Mouse (Mus musculus) embryonic facial prominence, embryonic 15.5 days (tissue): ENCODE data around the gene Shroom1. TPM values are rescaled to one million over a fixed set of nuclear protein-coding genes. Genes with fewer than 3 reads are reported as not detected.
"Not testable (repeated sequence)": the region's sequence is repeated elsewhere in the genome, so short reads cannot be mapped to it uniquely, and the experiment has no call there.

Experiments used
- ATAC-seq: fragments of 200-750 bp; cut with Nextera tagmentation; 2 replicates; pipeline ENCODE4 v1.8.0; 2017; ENCODE audit warnings: low read depth, moderate TSS enrichment; ENCODE audit not compliant: insufficient number of reproducible peaks, low FRiP score, low TSS enrichment
- H3K27ac ChIP-seq: fragments of 300-500 bp; sonication (generic); replicated peaks from 2 replicates; pipeline ENCODE4 v1.5.1; 2015; ENCODE audit warnings: mild to moderate bottlenecking, inconsistent platforms
- H3K27me3 ChIP-seq: fragments of 300-500 bp; sonication (generic); 2 replicates; pipeline ENCODE4 v1.6.1; 2015; ENCODE audit warnings: inconsistent platforms
- H3K36me3 ChIP-seq: fragments of 300-500 bp; sonication (generic); 2 replicates; pipeline ENCODE4 v1.6.1; 2015; ENCODE audit warnings: mild to moderate bottlenecking, inconsistent platforms
- H3K4me1 ChIP-seq: fragments of 300-500 bp; sonication (generic); 2 replicates; pipeline ENCODE4 v1.6.1; 2015; ENCODE audit warnings: inconsistent platforms
- H3K4me2 ChIP-seq: fragments of 300-500 bp; sonication (generic); replicated peaks from 2 replicates; pipeline ENCODE4 v1.6.1; 2015; ENCODE audit warnings: mild to moderate bottlenecking, inconsistent platforms
- H3K4me3 ChIP-seq: fragments of 300-500 bp; sonication (generic); replicated peaks from 2 replicates; pipeline ENCODE4 v1.5.1; 2015; ENCODE audit warnings: mild to moderate bottlenecking, inconsistent platforms
- H3K9ac ChIP-seq: fragments of 300-500 bp; sonication (generic); 2 replicates; pipeline ENCODE4 v1.6.1; 2015; ENCODE audit warnings: inconsistent platforms
- H3K9me3 ChIP-seq: fragments of 300-500 bp; sonication (generic); replicated peaks from 2 replicates; pipeline ENCODE4 v1.6.1; 2016; ENCODE audit warnings: inconsistent platforms
- WGBS: fragments of 180-500 bp; shearing (Covaris S2); methylation state at CpG from one replicate; pipeline ENCODE4 v1.1.7; 2015; 5-methylcytosine and 5-hydroxymethylcytosine counted together
- polyA plus RNA-seq: library from polyadenylated mRNA; unstranded; fragments of >200 nt; fragmentation: Nextera tagmentation; extraction: Ambion mirVana; gene quantifications from 2 replicates; pipeline ENCODE4 v1.2.1, GENCODE M21; 2015

Gene Shroom1
- polyA plus RNA-seq: 3.4 and 3.7 TPM in 2 replicates

DNA sequence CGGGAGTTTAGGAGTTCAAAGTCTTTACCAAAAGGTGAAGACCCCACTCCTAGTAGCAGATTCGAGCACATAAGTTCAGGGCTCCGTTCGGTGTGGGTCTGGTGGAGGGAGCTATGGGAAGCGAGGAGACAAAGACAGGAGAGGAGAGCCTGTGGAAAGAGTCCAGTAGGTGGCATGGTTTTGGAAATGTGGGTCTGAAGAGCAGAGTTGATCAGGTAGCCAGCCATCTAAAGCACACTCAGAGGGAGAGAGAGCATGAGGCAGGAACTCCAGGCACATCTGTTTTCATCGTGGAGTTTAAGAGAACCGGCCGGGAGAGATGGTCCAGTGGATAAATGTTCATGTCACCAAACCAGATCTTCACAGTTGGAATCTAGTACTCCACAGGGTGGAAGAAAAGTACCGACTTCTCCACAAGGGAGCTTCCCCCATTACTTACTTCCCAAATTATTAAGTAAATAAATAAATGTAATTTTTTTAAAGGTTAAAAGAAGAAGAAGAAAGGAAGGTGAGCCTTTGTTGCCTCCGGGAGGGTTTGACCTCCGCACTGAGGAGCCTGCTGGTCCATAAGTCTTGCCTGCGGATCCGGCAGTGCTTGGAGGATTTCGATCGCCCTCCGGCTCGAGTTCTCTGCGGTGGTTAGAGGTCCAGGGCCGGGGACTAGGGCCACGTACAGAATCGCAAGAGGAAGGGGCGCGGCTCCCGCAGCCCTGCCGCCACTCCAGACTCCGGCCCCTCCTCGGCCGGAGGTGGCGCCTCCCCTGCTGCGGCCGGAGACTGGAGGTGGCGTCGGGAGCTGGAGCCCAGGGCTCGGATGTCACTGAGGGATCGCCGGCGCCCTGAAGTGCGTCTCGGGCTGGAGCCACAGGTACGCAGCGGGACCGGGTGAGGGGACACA is at the start of gene Shroom1, which contains the start of gene Gm10447:
Shroom1 (plus strand) TSS at position 732 of the 898 bp plus-strand sequence.
Gm10447 (minus strand) TSS at position 637 of the 898 bp plus-strand sequence.
- H3K4me2 ChIP-seq: peak within 1 kb of the TSS; percentile 94
- no peaks in the 10 kb centered on the region for H3K9me3 ChIP-seq
- peak within 1 kb of the TSS; percentile 48 for H3K9ac ChIP-seq
- H3K36me3 ChIP-seq: no peaks in the 10 kb centered on the region
- H3K4me3 ChIP-seq: peak within 1 kb of the TSS; percentile 58
- H3K4me1 ChIP-seq: 0 out of 2 replicates have a peak, but pooled peaks cover 8% of the 10 kb centered on the region
- 2% methylated on average over 42 of the region's 42 CpGs for WGBS
- ATAC-seq: peak; percentile 86
- 0 out of 2 replicates have a peak within 1 kb of the TSS, but pooled peaks have one; percentile 31 for H3K27ac ChIP-seq
- peaks cover 22% of the 10 kb centered on the region for H3K27me3 ChIP-seq

DNA sequence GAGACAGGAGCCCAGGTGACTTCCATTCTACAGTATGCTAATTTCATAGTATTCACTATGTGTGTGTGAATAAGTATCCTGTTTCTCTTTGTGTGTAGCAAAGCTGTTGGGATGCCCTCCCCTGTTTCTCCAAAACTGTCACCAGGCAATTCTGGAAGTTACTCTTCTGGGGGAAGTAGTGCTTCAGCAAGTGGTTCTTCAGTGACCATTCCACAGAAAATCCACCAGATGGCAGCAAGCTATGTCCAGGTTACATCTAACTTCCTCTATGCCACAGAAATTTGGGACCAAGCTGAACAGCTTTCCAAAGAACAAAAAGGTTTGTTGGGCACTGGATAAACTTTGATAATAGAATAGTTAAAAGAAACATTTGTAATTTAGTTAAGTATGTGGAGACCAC is 45.3 kb upstream of the Shroom1 start:
- Histone ChIP-seq H3K27ac (no peak overlapping the region), H3K4me3 (no peak overlapping the region), H3K36me3 (peaks cover 87% of the 10 kb centered on the region), H3K9ac (no peak overlapping the region), H3K9me3 (no peaks in the 10 kb centered on the region), H3K4me1 (no peaks in the 10 kb centered on the region), H3K4me2 (no peak overlapping the region), H3K27me3 (no peaks in the 10 kb centered on the region)
- no peak for ATAC-seq

DNA sequence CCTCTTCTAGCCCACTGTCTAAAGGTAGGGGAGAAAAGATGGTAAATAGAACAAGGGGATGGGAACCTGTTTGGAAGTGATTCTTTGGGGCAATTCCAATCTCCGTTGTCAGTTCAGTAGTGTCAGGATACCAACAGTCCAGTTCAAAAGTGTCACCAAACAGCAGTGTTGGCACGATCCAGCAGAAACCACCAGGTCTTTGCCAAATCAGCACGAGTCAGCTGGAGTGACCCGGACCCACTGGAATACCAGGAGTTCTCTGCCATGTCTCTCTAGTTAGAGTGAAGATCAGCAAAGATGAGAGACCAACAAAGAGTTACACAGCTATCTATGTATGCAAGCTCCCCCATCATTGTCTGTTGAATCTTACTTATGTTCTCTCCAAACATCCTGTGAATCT is 43.1 kb upstream of the Shroom1 start:
- H3K4me2 ChIP-seq: no peak overlapping the region
- H3K4me1 ChIP-seq: no peaks in the 10 kb centered on the region
- WGBS: 94% methylated on average over 4 of the region's 4 CpGs
- H3K27ac ChIP-seq: no peak overlapping the region
- H3K4me3 ChIP-seq: no peak overlapping the region
- no peak for ATAC-seq
- no peaks in the 10 kb centered on the region for H3K9me3 ChIP-seq
- no peaks in the 10 kb centered on the region for H3K27me3 ChIP-seq
- no peak overlapping the region for H3K9ac ChIP-seq
- peaks cover 91% of the 10 kb centered on the region for H3K36me3 ChIP-seq

DNA sequence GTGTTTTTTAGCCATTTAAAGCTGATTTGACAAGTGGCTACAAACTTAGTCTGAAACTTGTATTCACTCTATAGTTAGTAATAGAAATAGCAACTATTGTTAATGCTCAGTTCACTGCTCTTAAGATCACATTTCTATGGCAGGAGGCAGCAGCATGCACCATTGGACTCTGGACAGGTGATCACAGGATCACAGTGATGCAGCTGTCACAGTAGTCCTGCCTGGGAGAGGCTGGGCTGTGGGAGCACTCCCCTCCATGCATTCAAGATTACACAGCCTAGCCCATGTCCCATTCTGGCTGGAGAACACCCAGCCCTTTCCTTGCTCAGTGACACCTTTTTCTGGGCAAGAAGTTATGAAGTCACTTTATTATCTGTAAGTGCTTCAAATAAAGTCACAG is 39.0 kb upstream of the Shroom1 start:
- Histone ChIP-seq H3K27ac (no peak overlapping the region), H3K36me3 (peaks cover 70% of the 10 kb centered on the region)

DNA sequence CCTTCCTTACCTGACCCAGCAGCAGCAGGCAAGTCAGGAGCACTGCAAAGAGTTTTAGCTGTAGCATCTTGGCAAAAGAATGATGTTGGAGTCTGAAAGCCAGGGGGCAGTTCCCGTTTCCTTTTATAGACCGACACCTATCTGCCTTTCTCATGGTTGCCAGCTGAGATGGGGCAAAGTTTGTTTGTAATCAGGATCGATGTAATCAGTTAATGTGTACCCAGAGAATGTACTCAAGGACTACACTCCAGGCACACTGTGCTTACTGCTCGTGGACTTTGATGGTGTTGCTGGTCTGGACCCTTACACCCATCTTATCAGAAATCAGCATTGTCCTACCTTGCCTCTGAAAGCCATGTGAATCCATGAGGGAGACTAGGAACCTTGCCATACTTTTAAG is 34.0 kb upstream of the Shroom1 start, which contains the start of gene Leap2:
Leap2 (minus strand) TSS at position 135 of the 400 bp plus-strand sequence.
- 90% methylated on average over 4 of the region's 4 CpGs for WGBS
- no peak within 1 kb of the TSS for H3K27ac ChIP-seq
- no peaks in the 10 kb centered on the region for H3K27me3 ChIP-seq
- H3K9ac ChIP-seq: no peak within 1 kb of the TSS
- H3K4me2 ChIP-seq: no peak within 1 kb of the TSS
- no peak for ATAC-seq
- H3K4me1 ChIP-seq: no peaks in the 10 kb centered on the region
- H3K9me3 ChIP-seq: no peaks in the 10 kb centered on the region
- H3K4me3 ChIP-seq: no peak within 1 kb of the TSS
- H3K36me3 ChIP-seq: peaks cover 30% of the 10 kb centered on the region

More for the DNA sequence above, 39.0 kb upstream of the Shroom1 start:
- H3K9me3 ChIP-seq: no peaks in the 10 kb centered on the region
- no peak overlapping the region for H3K4me2 ChIP-seq
- H3K27me3 ChIP-seq: no peaks in the 10 kb centered on the region
- no peak overlapping the region for H3K9ac ChIP-seq
- no peak for ATAC-seq
- H3K4me3 ChIP-seq: no peak overlapping the region
- H3K4me1 ChIP-seq: no peaks in the 10 kb centered on the region

DNA sequence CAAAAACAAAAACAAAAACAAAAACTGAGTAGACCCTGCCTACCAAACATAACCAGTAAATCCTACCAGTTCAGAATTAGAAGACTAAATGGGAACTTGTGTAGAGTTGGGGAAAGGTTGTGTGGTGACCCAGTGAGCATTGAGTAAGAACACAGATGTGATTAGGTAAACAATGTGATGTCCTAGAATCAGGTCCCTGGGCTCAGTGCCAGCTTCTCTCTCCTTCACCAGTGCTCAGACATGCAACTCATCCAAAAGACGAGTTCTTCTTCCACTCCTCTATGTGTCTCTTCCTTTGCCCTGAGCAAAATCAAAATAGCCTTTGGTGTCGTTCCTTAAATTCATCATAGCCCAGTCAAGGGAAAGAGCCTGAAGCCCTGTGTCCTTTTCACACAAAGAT is 32.2 kb upstream of the Shroom1 start:
- Histone ChIP-seq H3K4me2 (no peak overlapping the region), H3K27me3 (no peaks in the 10 kb centered on the region), H3K9ac (no peak overlapping the region), H3K9me3 (no peaks in the 10 kb centered on the region), H3K36me3 (peaks cover 24% of the 10 kb centered on the region), H3K4me3 (no peak overlapping the region), H3K4me1 (peaks cover 7% of the 10 kb centered on the region), H3K27ac (no peak overlapping the region; the same call in 1 of the 2 replicates)
- ATAC-seq: no peak
- 62% methylated on average over 2 of the region's 2 CpGs for WGBS

DNA sequence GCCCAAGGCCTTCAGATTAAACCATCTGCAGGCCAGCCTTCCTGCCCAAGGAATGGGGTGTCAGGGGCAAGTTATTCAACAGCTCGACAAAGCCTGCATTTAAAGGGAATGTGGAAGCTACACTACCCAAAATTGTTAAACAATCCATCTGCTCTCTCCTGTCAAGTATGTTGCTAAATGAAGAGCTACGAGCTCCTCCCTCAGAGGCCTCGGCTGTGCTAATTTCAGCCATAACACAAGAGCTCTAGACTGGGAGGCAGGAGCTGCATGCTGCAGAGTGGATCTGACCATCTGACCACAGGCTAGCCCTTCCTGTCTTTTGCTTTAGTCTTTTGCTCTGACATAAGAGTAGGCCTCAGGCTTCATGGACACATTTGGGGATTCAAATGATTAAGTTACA is 31.8 kb upstream of the Shroom1 start:
- Histone ChIP-seq H3K4me2 (no peak overlapping the region), H3K27me3 (no peaks in the 10 kb centered on the region), H3K27ac (no peak overlapping the region), H3K4me1 (peaks cover 11% of the 10 kb centered on the region), H3K9me3 (no peaks in the 10 kb centered on the region), H3K9ac (no peak overlapping the region), H3K4me3 (no peak overlapping the region), H3K36me3 (peaks cover 19% of the 10 kb centered on the region)
- WGBS: 61% methylated on average over 3 of the region's 3 CpGs
- no peak for ATAC-seq

DNA sequence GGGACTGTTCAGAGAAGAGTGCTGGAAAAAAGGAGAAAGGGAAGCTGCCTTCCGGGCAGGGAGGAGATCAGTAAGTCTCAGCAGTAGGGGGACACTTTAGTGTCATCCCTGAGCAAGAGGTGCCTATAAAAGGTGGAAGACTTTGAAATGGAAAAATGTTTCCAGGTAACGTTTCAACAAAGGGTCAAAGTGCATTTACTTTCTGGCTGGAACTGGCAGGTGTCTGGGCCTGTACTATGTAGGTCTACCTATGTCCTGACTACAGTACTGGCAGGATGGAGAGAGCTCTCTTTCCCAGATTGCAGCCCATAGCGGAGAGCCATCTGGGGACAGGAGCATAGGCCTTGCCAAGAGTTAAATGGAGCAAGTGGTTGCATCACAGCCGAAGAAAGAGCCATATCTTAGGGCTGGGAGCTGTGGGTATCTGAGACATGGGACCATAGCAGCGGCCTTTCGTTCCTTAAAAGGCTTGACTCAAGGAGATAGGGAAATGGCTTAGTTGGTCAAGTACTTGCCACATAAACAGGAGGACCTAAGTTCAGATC is 31.2 kb upstream of the Shroom1 start:
- Histone ChIP-seq H3K27me3 (no peaks in the 10 kb centered on the region), H3K9ac (no peak overlapping the region), H3K36me3 (peaks cover 18% of the 10 kb centered on the region), H3K4me3 (no peak overlapping the region), H3K4me2 (no peak overlapping the region), H3K9me3 (no peaks in the 10 kb centered on the region), H3K27ac (no peak overlapping the region), H3K4me1 (peaks cover 11% of the 10 kb centered on the region)
- ATAC-seq: no peak
- 86% methylated on average over 6 of the region's 6 CpGs for WGBS

DNA sequence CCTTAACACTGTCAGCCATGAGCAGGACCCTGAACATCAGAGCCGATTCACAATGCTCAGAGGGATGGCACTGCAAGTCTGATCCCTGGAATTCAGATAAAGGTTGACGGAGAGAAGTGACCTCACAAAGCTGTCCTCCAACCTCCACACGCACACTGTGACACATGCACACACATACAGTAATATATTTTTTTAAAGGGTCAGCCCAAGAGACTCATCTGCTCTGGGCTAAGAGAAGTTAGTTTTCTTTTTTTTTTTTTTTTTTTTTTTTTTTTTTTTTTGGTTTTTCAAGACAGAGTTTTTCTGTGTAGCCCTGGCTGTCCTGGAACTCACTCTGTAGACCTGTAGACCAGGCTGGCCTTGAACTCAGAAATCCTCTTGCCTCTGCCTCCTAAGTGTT is 30.1 kb upstream of the Shroom1 start:
- 91% methylated on average over 3 of the region's 3 CpGs for WGBS
- not testable (repeated sequence) for H3K27me3 ChIP-seq, H3K9ac ChIP-seq, ATAC-seq, H3K4me2 ChIP-seq, H3K4me3 ChIP-seq, H3K9me3 ChIP-seq, H3K27ac ChIP-seq
- H3K4me1 ChIP-seq: peaks cover 16% of the 10 kb centered on the region
- H3K36me3 ChIP-seq: peaks cover 14% of the 10 kb centered on the region

DNA sequence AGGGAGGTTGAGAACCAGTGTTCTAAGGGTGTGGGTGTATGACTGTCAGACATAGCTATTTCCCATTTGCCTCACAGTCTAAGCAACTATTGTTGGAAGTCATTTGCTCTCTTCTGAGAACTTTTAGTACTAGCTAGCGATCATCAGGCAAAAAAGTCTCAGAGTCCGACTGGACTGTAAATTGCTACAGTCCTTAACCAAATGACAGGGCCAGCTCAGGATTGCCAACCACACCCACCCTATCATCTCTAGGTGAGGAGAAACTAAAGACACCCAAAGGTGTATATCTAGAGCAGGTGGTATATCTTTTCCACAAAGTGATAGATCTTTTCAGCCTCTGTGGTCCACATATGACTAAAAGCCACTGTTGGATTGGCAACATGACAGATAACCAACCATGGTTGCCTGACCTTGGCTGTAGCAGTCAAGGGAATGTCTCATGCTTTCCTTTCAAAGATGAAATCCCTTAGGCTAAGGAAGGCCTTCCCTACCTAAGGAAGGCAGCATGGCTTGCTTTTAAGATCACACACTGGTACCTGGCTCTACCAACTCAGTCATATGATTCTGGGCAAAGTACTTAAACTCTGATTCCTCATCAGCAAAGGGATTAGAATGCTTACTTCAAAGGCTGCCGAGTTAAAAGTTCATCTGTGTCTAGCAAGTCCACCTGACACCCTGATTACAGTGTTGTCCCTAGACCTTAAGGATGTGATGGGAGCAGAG is 28.9 kb upstream of the Shroom1 start:
- no peak overlapping the region for H3K27ac ChIP-seq
- no peak overlapping the region for H3K4me3 ChIP-seq
- WGBS: 93% methylated on average over 3 of the region's 3 CpGs
- H3K27me3 ChIP-seq: no peaks in the 10 kb centered on the region
- peaks cover 16% of the 10 kb centered on the region for H3K4me1 ChIP-seq
- no peak for ATAC-seq
- H3K36me3 ChIP-seq: peaks cover 14% of the 10 kb centered on the region
- H3K9ac ChIP-seq: no peak overlapping the region
- H3K4me2 ChIP-seq: no peak overlapping the region
- H3K9me3 ChIP-seq: no peaks in the 10 kb centered on the region

DNA sequence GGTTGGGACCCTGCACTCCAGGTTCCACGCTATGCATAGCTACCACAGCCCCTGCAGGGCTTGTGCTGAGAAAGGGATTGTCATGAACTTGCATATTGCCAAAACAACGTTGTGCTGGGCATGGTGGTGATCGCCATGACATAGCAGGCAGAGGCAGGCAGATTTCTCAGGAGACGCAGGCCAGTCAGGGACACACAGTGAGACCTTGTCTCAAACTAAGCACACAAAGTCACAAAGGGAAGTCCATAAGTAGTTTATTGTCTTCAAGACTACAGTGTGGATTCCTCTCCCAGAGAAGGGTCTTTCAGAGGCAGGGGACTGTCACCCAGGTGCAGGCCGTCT is 28.3 kb upstream of the Shroom1 start:
- Histone ChIP-seq H3K36me3 (peaks cover 14% of the 10 kb centered on the region), H3K27me3 (no peaks in the 10 kb centered on the region), H3K9me3 (no peaks in the 10 kb centered on the region), H3K9ac (no peak overlapping the region), H3K4me1 (peaks cover 16% of the 10 kb centered on the region), H3K4me3 (no peak overlapping the region), H3K4me2 (no peak overlapping the region), H3K27ac (no peak overlapping the region)
- WGBS: 93% methylated on average over 5 of the region's 5 CpGs
- no peak for ATAC-seq
